Mouse (Mus musculus) 416B (cell line): Measurements from ENCODE around the gene Atp1a3.

Experiments
- DNase-seq: peaks from one replicate; pipeline ENCODE4 v3.0.0; 2011; ENCODE audit warnings: low read depth

The Atp1a3 gene

DNA sequence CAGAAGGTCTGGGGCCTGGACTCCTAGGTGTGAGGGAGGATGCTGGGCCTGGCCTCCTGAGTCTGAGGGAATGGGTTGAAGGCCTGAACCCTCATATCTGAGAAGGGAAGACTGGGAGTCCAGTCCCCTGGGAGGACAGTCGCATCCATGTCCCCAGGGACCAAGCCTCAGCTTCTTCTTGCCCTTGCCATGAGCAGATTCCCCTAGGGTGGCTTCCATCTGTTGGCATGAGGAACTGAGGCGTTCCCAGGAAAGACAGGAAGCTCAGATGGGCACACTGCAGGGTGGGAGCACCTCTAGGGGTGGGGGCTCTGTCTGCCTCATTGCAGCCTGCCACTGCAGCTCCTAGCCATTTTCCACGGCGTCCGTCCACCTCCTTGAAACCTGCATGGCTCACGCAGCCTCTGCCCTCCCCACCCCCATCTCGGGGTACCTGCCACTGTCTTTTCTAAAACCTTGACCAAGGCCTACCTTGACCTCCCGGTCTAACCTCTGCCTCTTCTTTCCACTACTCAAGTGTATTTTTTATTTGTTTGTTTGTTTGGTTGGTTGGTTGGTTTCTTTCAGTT, 1.9 kb downstream of the Atp1a3 start:
- DNase-seq, result no peak

DNA sequence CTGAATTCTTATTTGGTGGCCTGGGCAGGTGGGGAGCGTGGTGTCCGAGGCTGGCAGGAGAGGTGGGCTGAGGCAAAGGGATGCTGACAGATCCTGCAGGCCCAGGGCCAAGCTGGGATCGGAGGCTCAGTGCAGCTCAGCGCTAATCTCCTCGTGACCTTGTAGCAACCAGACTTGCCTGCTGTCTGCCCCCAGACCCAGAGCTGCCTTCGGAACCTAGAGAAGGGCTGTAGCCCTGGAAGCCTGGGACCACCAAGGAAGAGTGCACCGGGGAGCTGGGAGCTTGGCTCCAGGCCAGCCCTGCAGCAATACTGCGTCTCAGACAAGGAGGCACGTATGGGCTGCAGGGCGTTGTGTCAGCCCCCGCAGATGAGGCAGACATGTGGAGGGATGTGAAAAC, 2.5 kb downstream of the Atp1a3 start:
- DNase-seq, result no peak

DNA sequence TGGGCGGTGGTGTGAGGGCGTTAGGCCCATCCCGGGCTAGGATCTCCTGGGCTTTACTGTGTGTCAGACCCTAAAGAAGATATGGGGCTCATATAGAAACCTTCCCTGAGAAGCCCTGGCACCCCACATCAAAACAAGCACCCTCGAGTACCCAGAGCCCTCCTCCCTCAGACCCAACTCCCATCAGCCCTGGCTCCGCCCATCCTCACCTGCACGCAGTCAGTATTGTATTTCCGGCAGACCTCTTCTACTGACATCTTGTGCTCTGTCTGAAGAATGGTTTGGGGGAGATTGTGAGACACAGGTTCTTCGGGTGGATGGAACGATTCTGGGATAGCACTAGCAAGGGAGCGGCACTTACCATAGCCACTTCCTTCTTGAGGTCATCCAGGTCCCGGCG, 5.0 kb downstream of the Atp1a3 start:
- DNase-seq, result no peak

DNA sequence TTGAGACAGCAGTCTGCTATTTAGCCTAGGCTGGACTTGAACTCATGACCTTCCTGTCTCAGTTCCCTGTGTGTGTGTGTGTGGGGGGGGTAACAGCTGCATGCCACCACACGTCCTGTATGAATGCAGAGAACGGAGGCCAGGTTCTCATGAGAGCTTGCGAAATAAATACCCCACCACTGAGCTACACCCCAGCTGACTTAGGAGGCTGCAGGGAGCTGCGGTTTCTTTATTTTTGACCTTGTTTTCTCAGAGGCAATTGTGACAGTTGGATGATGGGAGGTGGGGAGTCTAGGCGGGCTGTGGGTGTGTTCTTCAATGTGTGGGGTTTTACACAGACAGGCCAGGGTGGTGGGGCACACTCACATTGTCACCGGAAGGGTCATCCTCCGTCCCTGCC, 5.5 kb downstream of the Atp1a3 start:
- DNase-seq, result peak; percentile 90

DNA sequence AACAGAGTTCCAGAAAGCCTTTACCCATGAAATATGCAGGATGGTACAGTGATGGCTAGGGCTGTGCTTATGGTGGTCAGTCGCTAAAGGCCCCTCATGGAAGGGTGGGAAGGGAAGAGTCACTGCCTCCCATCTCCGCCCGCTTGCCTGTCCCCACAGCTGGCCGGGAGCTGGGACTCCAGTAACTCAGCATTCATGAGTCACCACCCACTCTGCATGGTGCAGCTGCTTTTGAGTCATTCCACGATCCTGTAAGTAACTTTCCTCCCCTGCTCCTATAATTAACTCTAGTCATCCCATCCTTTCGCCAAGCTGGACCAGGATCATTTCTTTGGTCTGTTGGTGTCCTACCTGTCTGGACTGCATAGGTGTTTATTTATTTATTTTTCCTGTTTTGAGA, 12.7 kb downstream of the Atp1a3 start:
- DNase-seq, result no peak

DNA sequence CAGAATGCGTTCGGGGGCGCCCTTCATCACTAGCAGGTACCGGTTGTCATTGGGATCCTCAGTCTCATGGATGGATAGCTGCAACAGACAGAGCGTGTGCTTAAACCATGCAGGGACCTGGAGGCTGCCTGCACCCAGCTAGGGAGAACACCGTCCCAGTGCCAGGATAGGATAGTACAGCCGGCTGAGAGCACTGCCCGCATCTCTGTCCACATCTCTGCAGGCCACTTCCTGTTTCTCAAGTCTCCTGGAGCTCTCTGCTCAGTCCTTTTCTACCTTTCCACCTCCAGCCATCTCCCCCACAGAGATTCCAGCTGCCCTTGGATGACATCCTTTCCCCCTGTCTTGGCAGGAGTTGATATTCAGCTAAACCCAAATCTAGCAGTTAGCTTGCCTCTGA, 15.3 kb downstream of the Atp1a3 start:
- DNase-seq, result no peak

DNA sequence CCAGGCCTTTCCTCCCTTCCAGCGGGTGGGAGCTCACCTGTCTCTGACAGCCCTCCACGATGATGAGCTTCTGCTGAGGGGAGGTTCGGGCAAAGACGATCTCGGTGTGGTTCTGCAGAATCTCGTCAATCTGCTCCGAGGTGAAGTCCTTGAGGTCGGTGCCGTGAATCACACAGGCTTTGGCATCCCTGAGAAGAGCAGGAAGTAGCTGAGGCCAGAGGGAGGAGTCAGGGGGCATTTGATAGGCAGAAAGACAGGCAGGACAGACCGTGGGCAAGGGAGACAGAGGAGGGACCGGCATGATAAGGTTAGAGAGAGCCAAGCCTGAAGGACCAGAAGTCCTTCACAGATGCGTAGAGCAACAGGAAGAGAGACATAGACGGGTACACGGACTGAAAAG, 17.8 kb downstream of the Atp1a3 start:
- peak; percentile 63 for DNase-seq

DNA sequence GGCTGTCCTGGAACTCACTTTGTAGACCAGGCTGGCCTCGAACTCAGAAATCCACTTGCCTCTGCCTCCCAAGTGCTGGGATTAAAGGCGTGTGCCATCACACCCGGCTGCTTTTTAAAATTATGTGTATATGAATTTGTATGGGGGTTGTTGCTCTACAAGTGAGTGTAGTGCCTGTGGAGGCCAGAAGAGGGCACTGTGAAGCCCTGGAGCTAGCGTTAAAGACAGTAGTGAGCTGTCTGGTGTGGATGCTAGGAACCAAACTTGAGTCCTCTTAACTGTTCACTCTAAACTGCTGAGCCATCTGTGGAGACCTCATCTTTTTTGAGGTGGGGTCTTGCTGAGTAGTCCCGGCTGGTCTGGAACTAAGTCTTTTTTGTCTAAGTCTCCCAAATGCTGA, 20.0 kb downstream of the Atp1a3 start:
- DNase-seq, result peak; percentile 42

DNA sequence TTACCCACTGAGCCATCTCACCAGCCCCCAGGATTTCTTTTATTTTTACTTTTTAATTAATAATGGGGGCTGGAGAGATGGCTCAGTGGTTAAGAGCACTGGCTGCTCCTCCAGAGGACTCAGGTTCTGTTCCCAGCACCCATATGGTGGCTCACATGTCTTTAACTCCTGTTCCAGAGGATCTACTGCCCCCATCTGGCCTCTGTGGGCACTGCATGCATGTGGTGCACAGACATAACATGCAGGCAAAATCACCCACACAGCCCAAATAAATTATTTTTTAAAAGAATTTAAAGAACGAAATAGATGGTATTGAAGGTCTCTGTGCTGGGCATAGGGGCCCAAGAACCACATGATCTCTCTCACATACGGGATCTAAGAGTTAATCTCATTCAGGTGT, 21.5 kb downstream of the Atp1a3 start:
- DNase-seq, result no peak

DNA sequence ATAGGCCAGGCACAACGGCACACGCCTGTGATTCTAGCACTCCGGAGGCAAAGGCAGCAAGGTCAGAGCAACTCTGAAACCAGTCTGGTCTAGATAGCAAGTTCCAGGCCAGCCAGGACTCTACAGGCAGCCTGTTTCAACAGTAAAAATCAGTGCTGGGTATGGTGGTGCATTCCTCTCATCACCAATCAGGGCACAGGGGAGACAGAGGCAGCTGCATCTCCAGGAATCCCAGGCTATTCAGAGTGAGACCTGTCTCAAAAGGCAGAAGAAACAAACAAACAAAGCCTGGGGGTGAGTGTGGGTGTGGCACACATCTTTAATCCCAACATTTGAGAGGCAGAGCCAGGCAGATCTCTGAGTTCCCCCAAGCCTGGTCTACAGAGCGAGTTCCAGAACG, 22.4 kb downstream of the Atp1a3 start:
- no peak for DNase-seq

DNA sequence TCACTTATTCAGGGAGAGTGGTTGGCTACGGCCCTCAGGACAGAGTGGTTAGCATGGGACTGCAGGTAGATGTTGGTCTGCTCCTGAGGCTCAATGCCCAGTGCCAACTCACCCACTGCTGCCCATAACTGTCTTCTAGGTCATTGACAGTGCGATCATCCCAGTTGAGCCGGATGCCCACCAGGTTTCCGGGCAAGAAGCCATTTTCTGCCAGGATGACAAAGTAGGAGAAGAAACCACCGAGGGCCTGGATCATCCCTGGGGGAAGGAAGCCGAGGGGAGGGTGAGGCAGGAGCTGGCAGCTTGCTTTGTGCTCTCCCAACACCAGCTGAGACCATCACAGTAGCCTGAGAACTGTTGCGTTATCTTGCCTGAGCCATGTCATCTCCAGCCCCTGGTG, 25.3 kb downstream of the Atp1a3 start:
- no peak for DNase-seq

DNA sequence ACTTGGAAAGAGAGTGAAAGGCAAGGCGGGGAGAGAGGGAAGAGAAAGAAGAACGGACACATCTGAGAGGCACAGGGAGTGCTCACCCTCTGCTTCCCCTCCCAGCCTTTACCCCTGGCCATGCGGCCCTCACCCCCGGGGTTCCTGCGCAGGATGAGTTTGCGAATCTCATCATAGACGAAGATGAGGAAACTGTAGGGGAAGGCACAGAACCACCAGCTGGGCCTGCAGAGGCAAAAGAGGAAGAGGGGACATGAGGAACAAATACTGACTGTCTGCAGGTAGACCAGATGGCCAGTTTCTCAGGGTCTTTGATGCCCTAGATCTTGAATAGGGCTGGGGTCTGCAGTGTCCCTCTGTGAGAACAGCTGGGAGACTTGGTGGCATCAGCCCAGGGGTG, 27.0 kb downstream of the Atp1a3 start:
- DNase-seq, result peak; percentile 74

DNA sequence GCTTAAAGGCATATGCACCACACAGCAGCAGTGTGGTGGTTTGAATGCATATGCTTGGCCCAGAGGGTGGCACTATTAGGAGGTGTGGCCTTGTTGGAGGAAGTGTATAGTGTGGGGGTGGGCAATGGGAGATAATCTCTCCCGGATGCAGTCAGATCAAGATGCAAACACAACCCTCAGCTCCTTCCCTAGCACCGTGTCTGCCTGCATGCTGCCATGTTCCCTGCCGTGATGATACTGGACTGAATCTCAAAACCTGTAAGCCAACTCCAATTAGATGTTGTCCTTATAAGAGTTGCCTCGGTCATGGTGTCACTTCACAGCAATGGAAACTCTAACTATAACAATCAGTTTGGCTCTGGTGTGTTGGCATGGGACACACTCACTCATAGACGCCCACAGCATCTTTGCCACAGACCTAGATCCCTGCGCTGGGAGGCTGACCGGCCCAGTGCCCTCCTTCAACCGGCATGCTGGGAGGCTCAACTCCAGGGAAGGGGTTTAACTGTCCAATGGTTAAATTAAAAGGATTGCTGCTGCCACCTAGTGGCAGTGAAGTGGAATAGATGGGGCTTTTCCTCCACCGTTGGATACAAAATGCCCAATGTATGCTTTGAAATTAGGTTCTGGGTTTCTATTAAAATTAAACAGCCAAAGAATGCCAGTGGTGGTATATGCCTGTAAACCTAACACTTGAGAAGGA, 30.7 kb downstream of the Atp1a3 start:
- peak; percentile 88 for DNase-seq

DNA sequence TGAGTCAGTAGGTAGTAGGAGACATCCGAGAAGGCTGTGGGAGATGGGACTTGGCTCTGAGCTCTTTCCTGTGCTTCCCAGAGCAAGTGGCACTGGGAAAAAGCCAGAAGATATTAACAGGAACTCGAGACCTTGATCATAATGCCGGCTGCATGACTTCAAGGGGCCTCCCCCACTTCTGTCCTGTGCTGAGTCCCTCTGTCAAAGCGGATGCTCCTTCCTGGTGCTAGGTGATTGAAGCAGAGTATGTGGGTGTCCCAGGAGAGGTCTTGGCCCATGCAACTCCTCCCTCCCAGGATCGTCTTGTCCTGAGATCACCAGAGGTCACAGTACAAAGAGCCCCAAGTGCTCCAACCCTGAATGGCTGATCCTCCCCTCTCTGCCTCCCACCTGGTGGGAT, 31.9 kb downstream of the Atp1a3 start:
- no peak for DNase-seq

DNA sequence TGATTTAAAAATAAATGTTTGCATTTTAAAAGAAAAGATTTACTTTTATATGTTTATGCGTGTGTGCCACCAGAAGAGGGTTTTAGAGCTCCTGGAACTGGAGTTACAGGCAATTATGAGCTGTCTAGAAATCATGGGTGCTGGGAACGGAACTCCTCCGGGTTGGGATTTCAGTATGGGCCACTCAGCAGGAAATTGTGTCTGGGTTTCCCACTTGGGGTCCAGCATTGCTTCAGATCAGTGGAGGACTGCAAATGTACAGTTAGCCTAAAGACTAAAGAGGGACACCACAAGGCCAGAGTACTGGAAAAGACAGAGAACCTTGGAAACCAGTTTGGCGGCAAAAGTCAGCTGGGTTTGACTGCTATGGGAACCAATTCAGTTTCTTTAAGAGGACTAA, 32.5 kb downstream of the Atp1a3 start:
- no peak for DNase-seq

DNA sequence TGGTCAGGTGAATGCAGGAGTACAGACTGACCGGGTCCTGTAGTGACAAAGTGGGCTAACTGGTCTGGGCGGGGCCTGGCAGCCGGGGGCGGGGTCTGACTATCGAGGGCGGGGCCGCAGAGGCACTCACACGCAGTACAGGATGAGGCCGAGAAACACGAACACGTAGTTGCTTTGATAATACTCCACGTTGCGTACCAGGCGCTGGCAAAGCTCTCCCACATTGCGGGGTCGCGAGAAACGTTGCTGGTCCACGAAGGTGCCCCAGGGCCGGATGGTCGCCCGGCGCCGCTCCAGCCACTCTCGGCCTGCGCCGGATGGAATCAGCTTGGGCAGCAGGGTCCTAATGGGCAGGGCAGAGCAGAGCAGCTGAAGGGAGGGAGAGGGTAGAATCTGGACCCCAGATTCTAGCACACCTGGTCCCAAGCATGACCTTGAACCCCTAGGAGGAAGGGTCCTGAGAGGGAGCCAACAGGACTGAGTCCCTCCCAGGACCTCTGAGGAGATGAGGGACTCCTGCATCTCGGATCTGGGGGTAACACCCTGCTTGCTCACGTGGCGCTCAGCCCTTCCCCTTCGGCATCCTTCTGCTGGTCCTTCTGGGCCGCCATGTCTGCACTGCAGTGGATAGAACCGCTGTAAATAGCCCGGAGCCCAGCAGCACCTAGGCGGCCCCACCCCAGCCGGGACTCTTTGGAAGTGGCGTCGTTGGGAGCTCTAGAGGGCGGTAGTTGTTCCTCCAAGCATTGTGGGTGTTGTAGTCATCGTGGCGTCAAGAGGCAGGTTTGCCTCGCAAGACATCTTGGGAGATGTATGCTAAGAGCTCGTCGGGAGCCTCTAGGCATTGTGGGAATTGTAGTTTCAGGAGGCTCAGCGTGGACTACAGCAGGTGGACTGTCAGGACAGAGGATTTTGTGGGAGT, 33.5 kb downstream of the Atp1a3 start, which contains the start of gene Rabac1:
Rabac1 (minus strand) TSS at position 783 of the 922 bp plus-strand sequence.
- DNase-seq, result peak; percentile 98

DNA sequence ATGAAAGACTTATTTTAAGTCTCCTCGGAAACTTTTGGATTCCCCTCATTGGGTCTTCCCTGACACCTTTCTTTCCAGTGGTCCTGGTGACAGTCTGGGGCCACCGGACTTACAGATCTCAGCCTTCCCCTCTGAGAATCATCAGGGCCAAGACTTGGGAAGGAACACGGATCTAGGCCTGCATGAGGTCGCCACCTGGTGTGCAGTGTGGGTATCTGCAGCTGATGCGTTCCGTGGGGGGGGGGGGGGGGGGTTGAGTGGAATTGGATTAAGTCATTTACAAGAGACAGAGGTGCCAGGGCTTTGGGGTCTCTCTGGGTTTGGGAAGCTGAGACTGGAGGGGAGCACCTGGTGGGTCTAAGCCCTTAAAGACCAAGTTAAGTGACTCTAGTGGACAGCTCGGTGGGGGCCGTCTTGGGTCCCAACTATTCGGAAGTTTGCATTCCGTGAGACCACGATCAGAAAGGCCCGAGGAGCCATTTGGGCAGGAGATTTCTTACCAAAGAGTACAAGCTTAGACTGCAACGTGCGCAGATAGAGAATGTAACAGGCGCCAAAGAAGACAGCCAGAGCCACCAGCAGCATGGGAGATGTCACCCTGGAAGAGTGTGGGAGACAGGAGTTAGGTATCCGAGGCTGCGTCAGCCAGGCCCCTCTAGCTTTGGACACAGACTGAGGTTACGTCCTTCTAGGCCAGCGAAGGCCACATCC, 34.3 kb downstream of the Atp1a3 start:
- DNase-seq, result peak; percentile 79

DNA sequence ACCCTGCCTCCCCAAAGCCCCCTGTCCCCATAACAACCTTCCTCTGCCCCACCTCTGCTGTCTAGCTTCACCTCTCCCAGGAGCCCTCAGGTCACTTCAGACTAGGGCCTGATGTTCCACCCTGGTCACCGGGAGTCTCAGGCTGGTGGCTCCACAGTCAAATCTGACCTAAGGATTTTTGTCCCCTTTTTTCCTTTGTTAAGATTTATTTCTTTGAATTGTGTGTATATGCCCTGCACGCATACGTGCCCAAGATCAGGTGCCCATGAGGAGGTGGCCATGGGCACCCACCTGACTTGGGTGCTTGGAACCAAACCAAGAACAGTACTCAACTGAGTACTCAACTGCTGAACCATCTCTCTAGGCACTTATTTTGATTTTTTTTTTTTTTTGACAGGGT, 35.4 kb downstream of the Atp1a3 start:
- no peak for DNase-seq

DNA sequence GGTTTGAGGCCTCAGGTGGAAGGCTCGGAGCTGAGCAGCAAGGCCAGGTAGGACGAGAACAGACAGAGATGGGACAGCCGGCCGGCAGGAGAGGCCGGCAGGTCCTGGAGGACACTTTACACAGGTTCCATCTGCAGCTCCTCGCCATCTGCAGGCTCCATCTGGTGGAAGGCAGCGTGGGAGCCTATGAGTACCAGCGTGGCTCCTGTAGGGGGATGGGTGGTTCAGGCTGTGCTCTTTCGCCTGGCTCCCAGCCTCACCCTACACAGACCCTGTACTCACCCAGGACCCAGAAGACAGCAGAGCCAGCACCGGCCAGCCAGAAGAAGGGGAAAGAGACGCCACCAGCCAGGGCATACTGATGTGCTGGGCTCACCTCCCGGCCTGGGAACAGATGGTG, 36.0 kb downstream of the Atp1a3 start:
- DNase-seq, result no peak

DNA sequence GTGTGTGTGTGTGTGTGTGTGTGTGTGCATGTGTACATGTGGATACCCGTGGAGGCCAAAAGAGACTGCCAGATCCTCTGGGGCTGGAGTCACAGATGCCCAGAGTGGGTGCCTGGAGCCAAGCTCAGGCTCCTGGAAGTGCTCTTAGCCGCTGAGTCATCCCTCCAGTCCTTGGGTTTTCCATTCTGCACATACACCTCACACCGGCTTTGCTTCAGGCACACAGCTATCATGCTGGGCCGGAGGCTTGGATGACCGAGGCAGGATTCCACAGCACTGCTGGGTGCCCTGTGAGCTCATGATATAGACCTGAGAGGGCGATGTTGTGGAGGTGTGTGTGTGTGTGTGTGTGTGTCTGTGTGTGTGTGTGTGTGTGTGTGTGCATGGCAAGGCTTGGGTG, 37.3 kb downstream of the Atp1a3 start:
- no peak for DNase-seq

DNA sequence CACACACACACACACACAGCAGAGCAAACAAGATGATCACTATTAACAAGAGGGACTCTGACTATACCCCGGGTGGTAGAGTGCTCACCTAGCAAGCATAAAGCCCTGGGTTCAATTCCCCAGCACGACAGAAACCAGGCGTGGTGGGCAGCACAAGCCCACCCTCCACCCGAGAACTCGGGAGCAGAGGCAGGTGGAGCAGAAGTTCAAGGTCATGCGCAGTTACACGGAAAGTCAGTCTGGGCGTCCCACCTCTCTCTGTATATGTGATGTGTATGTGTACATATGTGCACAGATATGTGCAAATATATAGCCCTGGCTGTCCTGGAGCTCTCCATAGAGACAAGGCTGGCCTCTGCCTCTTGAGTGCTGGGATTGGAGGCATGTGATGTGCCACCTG, 37.8 kb downstream of the Atp1a3 start:
- DNase-seq, result no peak

DNA sequence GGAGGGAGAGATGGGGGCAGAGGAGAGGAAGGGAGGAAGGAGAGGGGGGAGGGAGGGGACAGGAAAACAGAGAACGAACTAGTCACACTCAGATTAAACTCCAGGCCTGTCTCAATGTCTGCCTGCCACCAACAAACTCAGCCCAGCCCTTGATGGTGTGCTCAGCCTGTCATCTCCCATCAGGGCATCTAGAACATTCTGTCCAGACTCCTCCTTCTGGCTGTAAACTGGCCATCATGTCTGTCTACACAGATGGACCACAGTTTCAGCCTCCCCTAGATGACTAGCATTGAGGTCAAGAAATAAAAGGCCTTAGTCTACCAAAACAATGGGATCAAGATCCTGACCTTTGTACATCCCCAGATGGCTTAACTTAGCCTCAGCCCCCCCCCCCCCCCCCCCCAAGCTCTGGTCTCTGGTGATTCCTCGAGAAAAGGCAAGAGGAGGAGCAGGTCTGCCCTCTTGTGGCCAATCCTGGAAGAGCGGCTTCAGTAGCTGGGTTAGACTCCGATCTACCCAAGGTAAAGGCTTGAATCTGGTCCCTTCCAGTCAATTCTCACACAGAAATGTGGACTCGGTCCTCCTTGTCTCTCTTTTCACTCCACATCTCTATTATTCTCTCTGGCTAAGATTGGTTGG, 40.7 kb downstream of the Atp1a3 start:
- peak; percentile 76 for DNase-seq
